Mouse (Mus musculus) stomach, postnatal 0 days (tissue): ENCODE measurements at regions not wholly inside any gene's neighbourhood (a gene's known extent, or its start where the extent isn't known, plus 50 kb on each side); places are given as distances from the start of the nearest gene placed in this dataset.

Source experiments
- ATAC-seq: fragments of 200-750 bp; cut with Nextera tagmentation; 2 replicates; pipeline ENCODE4 v1.8.0; 2017; ENCODE audit not compliant: low FRiP score, low TSS enrichment
- DNase-seq: peaks from one replicate; pipeline ENCODE4 v3.0.0-alpha.2; 2016; ENCODE audit warnings: low spot score
- H3K27ac ChIP-seq: fragments of 300-500 bp; sonication (generic); replicated peaks from 2 replicates; pipeline ENCODE4 v1.5.1; 2014; ENCODE audit warnings: mild to moderate bottlenecking, control low read depth
- H3K27me3 ChIP-seq: fragments of 300-500 bp; sonication (generic); 2 replicates; pipeline ENCODE4 v1.6.1; 2014; ENCODE audit warnings: low read length; ENCODE audit not compliant: control insufficient read depth, insufficient read depth
- H3K36me3 ChIP-seq: fragments of 300-500 bp; sonication (generic); 2 replicates; pipeline ENCODE4 v1.6.1; 2014; ENCODE audit warnings: low read length, mixed read lengths; ENCODE audit not compliant: control insufficient read depth, insufficient read depth
- H3K4me1 ChIP-seq: fragments of 300-500 bp; sonication (generic); replicated peaks from 2 replicates; pipeline ENCODE4 v1.6.1; 2014; ENCODE audit warnings: antibody characterized with exemption; ENCODE audit not compliant: control insufficient read depth, insufficient read depth
- H3K4me2 ChIP-seq: fragments of 300-500 bp; sonication (generic); replicated peaks from 2 replicates; pipeline ENCODE4 v1.6.1; 2014; ENCODE audit warnings: low read depth, mild to moderate bottlenecking, control low read depth, moderate library complexity
- H3K4me3 ChIP-seq: fragments of 300-500 bp; sonication (generic); 2 replicates; pipeline ENCODE4 v1.5.1; 2014; ENCODE audit warnings: low read depth, low read length, control low read depth
- H3K9ac ChIP-seq: fragments of 300-500 bp; sonication (generic); 2 replicates; pipeline ENCODE4 v1.6.1; 2014; ENCODE audit warnings: mild to moderate bottlenecking, low read length, control low read depth, mixed read lengths
- H3K9me3 ChIP-seq: fragments of 300-500 bp; sonication (generic); 2 replicates; pipeline ENCODE4 v1.6.1; 2016; ENCODE audit warnings: low read length; ENCODE audit not compliant: control insufficient read depth
- CTCF ChIP-seq: IDR thresholded peaks from 2 replicates; pipeline ENCODE4 v1.5.1; 2016; ENCODE audit warnings: antibody characterized with exemption, low read depth, mild to moderate bottlenecking, moderate library complexity
- EP300 ChIP-seq: optimal IDR thresholded peaks from 2 replicates; pipeline ENCODE3; 2016; ENCODE audit warnings: antibody characterized with exemption
- WGBS: fragments of 180-500 bp; shearing (Covaris S2); extraction: QIAGEN DNeasy Blood & Tissue Kit; methylation state at CpG from one replicate; pipeline ENCODE4 v1.1.7; 2014; 5-methylcytosine and 5-hydroxymethylcytosine counted together

DNA sequence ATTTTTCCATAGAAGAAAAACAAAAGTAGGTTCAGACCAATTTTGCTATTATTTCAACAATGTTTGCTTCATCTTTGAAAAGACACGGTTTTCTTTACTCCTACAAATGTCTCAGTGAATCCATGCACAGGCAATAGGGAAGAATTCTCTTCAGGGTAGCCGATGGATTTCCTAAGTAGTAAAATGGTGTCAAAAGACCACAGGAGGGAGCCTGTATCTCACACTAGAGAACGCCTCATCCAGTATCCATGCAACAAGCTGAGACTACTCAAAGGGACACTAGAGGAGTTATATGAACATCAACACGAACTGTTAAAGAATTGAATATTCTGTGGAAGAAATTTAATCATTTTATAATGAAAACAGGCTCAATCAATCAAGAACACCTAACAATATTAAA lies 174.8 kb upstream of the Tacr3 start:
- DNase-seq (no peak), ATAC-seq (no peak)
- no peaks in the 10 kb centered on the region for H3K9me3 ChIP-seq
- TF ChIP-seq CTCF: peak; percentile 68
- no peak for TF ChIP-seq EP300
- H3K4me1 ChIP-seq: no peaks in the 10 kb centered on the region
- H3K4me3 ChIP-seq: no peak overlapping the region
- no peak overlapping the region for H3K4me2 ChIP-seq
- WGBS: 25% methylated on average over 4 of the region's 4 CpGs
- no peaks in the 10 kb centered on the region for H3K27me3 ChIP-seq
- H3K36me3 ChIP-seq: no peaks in the 10 kb centered on the region
- no peak overlapping the region for H3K27ac ChIP-seq
- no peak overlapping the region for H3K9ac ChIP-seq

DNA sequence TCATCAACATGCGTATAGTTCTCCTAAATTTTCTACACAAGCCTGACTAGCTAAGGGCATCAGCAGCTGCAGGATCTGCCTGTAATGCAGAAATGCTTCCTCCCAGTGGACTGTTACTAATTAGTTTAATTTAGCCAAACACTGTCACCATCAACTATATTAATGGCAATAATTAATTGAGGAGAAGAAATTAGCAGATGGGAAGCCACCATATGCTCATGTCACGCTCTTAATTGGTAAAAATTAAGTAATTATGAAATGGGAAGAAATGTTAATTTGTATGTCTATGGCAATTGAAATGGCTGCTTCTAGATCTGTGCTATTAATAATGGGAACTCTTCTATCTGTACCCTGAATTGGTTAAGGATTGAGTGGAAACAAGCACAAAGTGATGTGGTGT lies 133.9 kb upstream of the Tacr3 start:
- Histone ChIP-seq H3K4me1 (no peaks in the 10 kb centered on the region), H3K36me3 (no peaks in the 10 kb centered on the region), H3K4me2 (no peak overlapping the region), H3K9ac (no peak overlapping the region), H3K27me3 (no peaks in the 10 kb centered on the region), H3K4me3 (no peak overlapping the region), H3K9me3 (no peaks in the 10 kb centered on the region), H3K27ac (no peak overlapping the region)
- DNase-seq: no peak
- ATAC-seq: no peak
- 83% methylated on average over 2 of the region's 2 CpGs for WGBS
- TF ChIP-seq CTCF (no peak), EP300 (no peak)

DNA sequence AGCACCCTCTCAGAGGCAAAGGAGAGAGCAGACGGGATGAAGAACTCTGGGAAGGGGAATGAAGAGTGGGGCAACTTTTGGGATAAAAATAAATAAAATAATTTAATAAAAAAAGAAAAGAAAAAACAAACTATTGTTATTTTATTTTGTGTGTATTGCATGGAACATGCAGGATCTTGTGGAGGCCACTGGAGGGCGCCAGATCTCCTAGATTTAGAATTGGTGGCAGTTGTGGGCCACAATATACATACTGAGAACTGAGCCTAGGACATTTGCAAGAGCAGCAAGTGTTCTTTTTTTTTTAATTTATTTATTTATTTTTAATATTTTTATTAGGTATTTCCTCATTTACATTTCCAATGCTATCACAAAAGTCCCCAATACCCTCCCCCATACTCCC lies 110.2 kb upstream of the Tacr3 start:
- no peaks in the 10 kb centered on the region for H3K36me3 ChIP-seq
- ATAC-seq: no peak
- no peak for TF ChIP-seq EP300
- peak; percentile 44 for TF ChIP-seq CTCF

DNA sequence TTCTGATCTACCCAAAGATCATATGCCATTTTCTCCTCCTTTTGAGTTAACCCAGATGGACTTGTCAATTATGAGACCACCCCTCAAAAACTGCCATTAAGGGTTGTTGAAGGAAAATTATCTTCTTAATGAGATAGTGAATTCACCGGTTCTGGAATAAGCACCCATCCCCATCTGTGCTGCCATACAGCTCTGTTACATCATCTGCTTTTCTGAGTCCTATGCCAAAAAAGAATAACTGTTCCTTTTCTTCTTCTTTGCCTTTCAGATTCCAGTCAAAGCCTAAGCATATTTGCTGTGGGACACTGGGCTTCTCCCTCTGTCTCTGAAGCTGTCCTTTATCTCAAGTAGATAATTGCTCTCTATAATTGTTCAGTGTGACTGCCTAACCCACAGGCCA lies 93.1 kb upstream of the Tacr3 start:
- H3K27ac ChIP-seq: no peak overlapping the region
- 37% methylated on average over 1 of the region's 1 CpGs for WGBS
- H3K9me3 ChIP-seq: no peaks in the 10 kb centered on the region
- no peak overlapping the region for H3K4me3 ChIP-seq
- no peaks in the 10 kb centered on the region for H3K36me3 ChIP-seq
- no peak overlapping the region for H3K9ac ChIP-seq
- no peaks in the 10 kb centered on the region for H3K4me1 ChIP-seq
- ATAC-seq (no peak), DNase-seq (no peak)
- H3K27me3 ChIP-seq: no peaks in the 10 kb centered on the region
- no peak overlapping the region for H3K4me2 ChIP-seq
- TF ChIP-seq EP300 (no peak), CTCF (no peak)

More for the DNA sequence above, 110.2 kb upstream of the Tacr3 start:
- Histone ChIP-seq H3K9me3 (no peaks in the 10 kb centered on the region), H3K4me1 (no peaks in the 10 kb centered on the region), H3K27me3 (no peaks in the 10 kb centered on the region), H3K4me3 (no peak overlapping the region), H3K27ac (no peak overlapping the region), H3K4me2 (no peak overlapping the region), H3K9ac (no peak overlapping the region)
- WGBS: 38% methylated on average over 2 of the region's 2 CpGs
- DNase-seq: no peak

DNA sequence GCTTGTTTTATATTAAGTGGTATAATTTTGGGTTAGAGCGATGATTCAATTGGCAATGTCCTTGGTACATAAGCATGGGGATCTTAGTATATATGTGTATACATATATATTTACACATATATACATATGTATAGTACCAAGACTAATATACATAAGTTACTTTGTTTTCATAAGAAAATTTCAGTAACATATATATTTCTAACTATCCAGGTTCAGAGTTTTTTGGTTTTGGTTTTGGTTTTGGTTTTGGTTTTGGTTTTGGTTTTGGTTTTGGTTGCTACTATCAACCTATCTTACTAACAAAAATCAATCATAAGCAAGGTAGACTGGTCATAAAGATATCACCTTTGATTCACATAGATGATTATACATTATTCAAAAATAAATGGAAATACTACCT lies 67.7 kb upstream of the Tacr3 start:
- Histone ChIP-seq H3K27me3 (no peaks in the 10 kb centered on the region), H3K4me1 (no peaks in the 10 kb centered on the region), H3K4me3 (no peak overlapping the region), H3K9ac (no peak overlapping the region), H3K27ac (no peak overlapping the region), H3K36me3 (no peaks in the 10 kb centered on the region), H3K9me3 (no peaks in the 10 kb centered on the region), H3K4me2 (no peak overlapping the region)
- 95% methylated on average over 1 of the region's 1 CpGs for WGBS
- no peak for TF ChIP-seq CTCF
- no peak for TF ChIP-seq EP300
- DNase-seq (no peak), ATAC-seq (no peak)

DNA sequence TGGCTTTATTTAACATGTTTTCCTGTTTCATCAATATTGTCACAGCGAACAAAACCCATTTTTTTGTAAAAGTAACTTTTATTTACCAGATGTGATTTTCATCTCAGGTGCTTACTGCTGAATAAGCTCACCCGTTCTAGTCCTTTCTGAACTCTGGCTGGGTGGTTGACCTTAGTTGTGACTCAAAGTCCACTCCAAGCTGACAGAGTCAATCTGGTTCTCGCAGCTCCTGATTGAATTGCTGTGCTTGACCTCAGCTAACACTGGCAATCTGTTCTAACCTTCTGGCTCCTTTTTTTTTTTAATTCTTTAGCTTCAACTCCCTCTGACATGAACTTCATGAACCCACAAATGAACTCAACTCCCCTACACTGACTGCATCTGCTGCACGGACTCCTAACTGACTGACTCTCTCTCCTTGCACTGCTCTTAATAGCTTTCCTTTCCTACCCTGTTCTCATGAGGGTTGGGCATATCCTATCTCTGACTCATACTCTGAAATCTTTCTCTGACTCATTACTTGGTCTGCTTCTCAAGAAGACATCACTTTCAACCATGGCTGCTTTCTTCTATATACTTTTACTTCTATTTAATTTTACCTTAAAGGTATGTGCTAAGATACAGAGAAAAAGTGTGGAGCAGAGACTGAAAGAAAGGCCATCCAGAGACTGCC lies 65.4 kb upstream of the Tacr3 start:
- no peak for TF ChIP-seq CTCF
- TF ChIP-seq EP300: no peak
- WGBS: 73% methylated on average over 4 of the region's 4 CpGs
- no peaks in the 10 kb centered on the region for H3K4me1 ChIP-seq
- H3K4me3 ChIP-seq: no peak overlapping the region
- no peak overlapping the region for H3K4me2 ChIP-seq
- H3K9me3 ChIP-seq: no peaks in the 10 kb centered on the region
- H3K9ac ChIP-seq: no peak overlapping the region
- no peak overlapping the region for H3K27ac ChIP-seq
- DNase-seq: no peak
- ATAC-seq: 0 out of 2 replicates have a peak, but pooled peaks have one; percentile 51
- H3K36me3 ChIP-seq: no peaks in the 10 kb centered on the region
- H3K27me3 ChIP-seq: no peaks in the 10 kb centered on the region
